Mouse (Mus musculus): ENCODE measurements around the gene Zfp488.

Zfp488 gene

GRCm38 (mm10) chr14:33978604-33979059, at the start of gene Zfp488:
Zfp488 (minus strand) TSS chr14:33978764.
- DNase-seq: no peak

- no peak for DNase-seq
Observed at GRCm38 (mm10) chr14:34026710-34027109, 48.1 kb upstream of the Zfp488 start.

- no peak for DNase-seq
Observed at GRCm38 (mm10) chr14:34016938-34017337, 38.4 kb upstream of the Zfp488 start.

DNA sequence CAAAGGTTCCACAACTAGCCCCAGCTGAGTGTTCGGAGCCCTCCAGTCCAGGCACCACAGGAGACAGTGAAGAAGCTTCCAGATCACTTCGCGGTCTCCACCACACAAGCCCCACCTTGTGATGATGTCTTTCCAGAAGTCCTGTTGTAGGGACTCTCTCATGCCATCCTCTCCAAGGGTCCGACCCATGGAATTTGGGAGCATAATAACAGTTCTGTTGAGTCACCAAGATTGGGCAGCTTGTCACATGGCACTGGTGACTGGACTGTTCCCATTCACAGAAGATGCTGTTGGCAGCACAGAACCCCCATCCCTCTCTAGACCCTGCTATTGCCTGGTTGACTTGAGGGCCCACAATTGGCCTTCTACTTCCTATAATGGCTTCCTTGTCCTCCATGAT, 37.8 kb upstream of the Zfp488 start, which contains the start of gene Gm5460:
Gene Gm5460 (plus strand): TSS at position 378 of the 400 bp plus-strand sequence.
- DNase-seq: no peak

- DNase-seq: no peak
Observed at GRCm38 (mm10) chr14:34015063-34015462, 36.5 kb upstream of the Zfp488 start, which contains the start of gene Gm30083. Gm30083 (minus strand) TSS chr14:34015182.

DNA sequence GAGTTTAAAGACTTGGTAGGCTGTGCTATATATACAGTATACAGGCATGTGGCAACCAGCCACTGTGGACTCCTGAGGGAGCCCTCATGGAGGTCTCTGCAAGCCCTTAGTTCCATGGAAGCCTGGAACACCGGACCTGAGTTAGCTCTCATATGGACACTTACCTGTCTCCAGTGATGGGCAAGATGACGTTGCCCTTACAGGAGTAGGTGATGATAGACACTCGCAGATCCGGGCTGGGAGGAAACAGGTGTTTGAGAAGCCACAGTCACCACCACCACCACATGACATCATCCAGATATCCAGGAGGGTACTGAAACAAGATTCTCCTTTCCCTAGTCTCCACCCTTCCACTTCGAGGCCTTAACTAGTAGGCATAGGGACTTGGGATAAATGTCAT, 23.8 kb upstream of the Zfp488 start:
- DNase-seq: no peak

DNA sequence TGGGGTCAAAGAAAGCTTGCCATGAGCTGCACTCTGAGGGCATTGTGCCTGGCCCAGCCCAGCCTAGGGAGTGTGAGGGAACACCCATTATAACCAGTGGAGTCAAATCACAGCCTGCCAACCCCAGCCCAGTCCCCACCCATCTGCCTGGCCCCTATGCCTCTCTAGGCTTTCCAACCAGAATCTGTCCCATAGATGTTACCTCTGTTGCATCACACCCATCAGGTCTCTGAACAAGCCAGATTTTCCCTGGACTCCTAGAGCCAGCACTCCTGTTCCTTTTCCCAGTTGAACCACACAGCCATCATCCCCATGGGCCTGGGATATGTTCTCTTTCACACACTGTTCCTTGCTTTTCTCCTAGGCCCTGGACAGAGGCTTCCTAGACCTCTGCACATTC, 22.9 kb upstream of the Zfp488 start:
- no peak for DNase-seq

GRCm38 (mm10) chr14:34000076-34000475, 21.5 kb upstream of the Zfp488 start:
- no peak for DNase-seq

DNA sequence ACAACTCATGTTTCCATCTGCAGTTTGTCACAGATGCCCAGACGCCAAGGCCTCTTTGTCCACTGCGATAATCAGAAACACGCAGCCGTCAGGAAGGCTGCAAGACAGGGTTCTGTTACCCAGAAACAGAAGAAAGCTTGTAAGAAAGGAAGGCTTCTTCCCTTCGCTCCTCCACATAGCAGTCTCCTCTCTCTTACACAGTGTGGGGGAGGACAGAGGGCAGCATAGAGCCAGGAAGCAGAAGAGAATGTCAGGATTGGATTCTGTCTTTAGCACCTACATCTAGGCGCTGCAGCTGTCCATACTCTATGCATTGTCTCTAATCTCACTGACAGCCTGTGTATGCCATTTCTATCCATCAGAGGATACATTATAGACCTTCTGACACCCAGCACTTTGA, 18.9 kb upstream of the Zfp488 start:
- no peak for DNase-seq

DNA sequence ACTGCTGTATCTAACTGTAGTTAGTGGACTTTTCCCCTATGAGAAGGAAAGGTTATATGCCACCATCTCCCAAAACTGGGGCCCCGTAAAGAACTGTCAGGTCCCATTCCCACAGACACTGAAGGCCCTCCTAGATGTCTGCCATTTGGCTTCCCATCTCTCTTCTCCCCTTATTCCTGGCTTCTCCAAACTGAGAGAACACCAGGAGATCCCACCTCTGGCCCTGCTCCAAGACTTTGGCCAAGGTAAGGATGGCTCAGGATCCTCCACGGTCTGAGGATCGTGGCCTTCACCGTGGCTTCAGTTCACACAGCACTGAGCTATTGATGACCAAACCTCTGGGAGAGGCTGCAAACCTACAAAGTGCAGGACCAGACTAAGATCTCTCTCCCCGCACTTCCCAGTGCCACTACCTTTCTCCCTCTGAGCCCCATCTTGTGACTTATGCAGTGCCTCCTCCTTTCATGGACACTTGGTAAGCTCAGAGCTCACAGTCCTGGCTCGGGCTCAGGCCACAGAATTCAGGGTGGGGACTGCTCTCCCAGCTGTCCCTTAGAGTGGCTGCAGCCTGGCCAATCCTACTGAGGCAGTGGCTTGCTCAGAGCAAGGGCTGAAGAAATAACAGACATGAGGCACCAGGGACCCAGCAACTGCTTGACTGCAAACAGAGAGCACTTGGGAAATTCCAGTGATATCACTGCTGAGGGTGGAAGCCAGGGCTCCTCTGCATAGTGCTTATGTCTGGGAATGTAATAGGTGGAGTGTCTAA, 15.1 kb upstream of the Zfp488 start:
- DNase-seq: no peak

GRCm38 (mm10) chr14:33993051-33993450, 14.5 kb upstream of the Zfp488 start:
- no peak for DNase-seq

DNA sequence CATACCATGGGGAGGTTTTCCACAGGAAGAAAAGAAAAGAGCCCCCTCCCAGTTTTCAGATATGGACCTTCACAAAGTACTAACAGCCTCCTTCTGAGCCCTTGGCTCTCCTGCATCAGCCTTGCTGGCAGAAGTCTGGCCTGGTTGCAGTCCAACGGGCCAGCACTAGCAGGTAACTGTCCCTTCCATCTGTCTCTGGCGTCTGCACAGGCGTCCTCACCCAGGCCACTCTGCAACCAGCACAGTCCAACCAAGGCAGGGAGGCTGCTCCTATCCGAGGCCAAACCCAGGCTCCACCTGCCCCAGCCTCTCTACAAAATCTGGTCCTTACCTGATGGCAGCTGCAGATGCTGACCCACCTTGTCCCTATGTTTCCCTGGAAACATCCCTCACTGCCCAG, 13.4 kb upstream of the Zfp488 start:
- DNase-seq: no peak

- DNase-seq: no peak
Observed at GRCm38 (mm10) chr14:33989201-33989600, 10.6 kb upstream of the Zfp488 start.

- no peak for DNase-seq
Observed at GRCm38 (mm10) chr14:33977748-33978147, 816 bp downstream of the Zfp488 start.

GRCm38 (mm10) chr14:33974752-33975151, 3.8 kb downstream of the Zfp488 start:
- DNase-seq: no peak

- no peak for DNase-seq
Observed at GRCm38 (mm10) chr14:33972679-33973078, 5.9 kb downstream of the Zfp488 start.

DNA sequence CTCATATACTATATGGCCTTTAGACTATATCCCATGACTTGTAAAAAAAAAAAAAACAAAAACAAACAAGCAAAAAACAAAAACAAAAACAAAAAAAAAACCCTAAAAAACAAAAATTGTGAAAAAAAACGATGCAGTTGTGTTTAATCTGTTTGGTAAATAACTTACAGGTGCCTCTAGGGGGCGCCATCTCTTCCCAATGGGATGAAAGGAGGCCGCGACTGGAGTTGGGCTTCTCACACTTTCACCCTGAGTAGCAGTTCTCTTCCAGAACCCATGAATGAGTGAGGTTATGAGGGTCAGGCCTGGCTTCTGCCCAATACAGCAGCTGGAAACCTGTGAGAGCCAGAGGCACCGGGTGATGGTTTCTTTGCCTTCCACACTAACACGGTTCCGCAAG, 12.9 kb downstream of the Zfp488 start:
- DNase-seq: no peak

GRCm38 (mm10) chr14:33959341-33959740, 19.2 kb downstream of the Zfp488 start:
- no peak for DNase-seq

- DNase-seq: no peak
Observed at GRCm38 (mm10) chr14:33958841-33959240, 19.7 kb downstream of the Zfp488 start.

GRCm38 (mm10) chr14:33958186-33958585, 20.4 kb downstream of the Zfp488 start:
- DNase-seq: no peak

DNA sequence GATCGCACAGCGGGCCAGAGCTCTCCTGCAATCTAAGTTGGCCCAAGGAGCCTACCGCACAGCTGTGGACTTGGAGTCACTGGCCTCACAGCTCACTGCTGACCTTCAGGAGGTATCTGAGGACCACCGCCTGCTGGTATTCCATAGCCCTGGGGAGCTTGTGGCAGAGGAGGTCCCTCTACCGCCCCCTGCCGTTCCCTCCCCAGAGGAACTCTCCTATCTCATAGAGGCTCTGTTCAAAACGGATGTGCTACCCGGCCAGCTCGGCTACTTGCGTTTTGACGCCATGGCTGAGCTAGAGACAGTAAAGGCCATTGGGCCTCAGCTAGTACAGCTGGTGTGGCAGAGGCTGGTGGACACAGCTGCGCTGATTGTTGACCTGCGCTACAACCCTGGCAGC, 22.5 kb downstream of the Zfp488 start:
- DNase-seq: no peak

GRCm38 (mm10) chr14:33953761-33954160, 24.8 kb downstream of the Zfp488 start, which contains the start of gene Rbp3:
Rbp3 (plus strand) TSS chr14:33954003.
- no peak for DNase-seq

DNA sequence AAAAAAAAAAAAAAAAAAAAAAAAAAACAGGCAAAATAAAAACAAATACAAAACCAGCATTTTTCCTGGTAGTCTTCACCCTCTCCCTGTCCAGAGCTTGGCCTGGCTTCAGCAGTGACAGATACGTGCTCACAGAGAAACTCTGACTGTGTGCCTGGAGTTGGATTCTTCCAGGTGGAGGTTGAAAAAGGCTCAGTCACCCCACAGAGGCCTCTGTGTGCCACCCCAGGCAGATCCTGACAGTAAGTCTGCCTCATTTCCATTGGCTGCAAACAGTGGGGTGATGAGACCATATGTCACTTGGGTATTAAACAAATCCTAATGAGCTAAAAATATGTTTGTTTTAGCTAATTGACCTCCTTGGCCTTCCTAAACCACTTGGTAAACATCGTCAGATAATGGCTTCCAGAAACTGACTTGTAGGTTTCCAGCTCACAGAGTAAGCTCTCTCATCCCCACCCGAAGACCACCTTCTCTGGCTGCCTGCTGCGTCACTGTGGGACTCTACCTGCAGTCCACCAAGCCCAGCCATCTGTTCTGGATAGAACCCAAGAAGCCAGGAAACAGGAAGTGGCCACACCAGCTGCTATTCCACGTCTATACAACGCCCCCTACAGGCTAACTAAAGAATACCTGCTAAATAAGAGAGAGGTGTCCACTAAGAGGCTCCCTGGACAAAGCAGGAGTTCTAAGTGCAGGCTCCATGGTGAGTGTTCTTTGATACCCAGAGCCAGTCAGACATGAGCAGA, 26.2 kb downstream of the Zfp488 start:
- DNase-seq: no peak

DNA sequence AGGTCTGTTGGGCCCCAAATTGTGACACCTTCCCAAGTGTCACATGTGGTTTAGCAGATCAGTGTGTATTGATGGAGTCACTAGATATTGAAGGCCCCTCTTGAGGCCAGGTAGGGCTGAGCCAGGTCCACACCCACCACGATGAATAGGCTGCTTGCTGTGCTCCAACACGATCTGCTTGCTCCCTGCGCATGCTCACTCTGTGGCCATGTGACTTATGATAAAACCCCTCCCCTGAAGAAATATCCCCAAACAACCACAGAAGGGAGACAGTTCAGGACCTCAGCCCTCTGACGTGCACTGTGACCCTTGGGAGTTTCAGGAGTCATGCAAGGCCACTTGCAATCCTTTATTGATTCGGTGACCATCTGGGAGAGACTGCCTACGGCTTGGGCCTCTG, 32.4 kb downstream of the Zfp488 start:
- DNase-seq: no peak
